18 mouse cellular contexts compared by ENCODE assay signal in the genomic region with DNA sequence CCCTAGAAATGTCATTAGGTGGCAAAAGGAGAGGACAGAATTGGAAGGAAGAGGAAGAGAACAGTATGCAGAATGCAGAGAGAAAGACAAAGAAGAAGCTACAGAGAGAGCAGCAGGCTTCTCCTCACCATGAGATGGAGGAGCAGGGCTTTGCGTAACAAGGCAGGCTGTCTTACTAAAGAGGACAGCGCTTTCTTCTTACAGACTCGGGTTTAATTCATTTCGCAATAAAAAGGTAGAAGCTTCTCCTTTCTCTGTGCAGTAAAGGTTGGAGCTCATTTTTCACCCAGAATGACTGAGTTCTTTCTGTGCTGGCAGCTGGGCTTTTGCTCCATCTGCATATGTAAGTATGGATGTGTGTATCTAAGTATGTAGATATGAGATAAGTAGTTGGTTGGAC. TPM values are rescaled to one million over a fixed set of nuclear protein-coding genes. Genes with fewer than 3 reads are reported as not detected.
A peak's percentile ranks its signal among the peaks of the same experiment; 100 is the strongest.
DNase-seq lines count a peak whose midpoint lies in the region; ATAC-seq lines count a peak whose summit lies in the region.
"Had no signal": no experiment of that assay in that cellular context is flagged by ENCODE, and none has a peak within 500 bp of the region (broad histone marks: within the 10 kb centered on the region; RNA-seq: fewer than 3 reads in every experiment).

No protein-coding gene starts in this region.

- ATAC-seq in common myeloid progenitor, adult 5-6 weeks (replicated peaks; ENCODE audit: low read depth, poor library complexity, severe bottlenecking): 0 out of 2 replicates have a peak, but pooled peaks have one; percentile 15
- peak; percentile 56 for ATAC-seq in megakaryocyte, adult 5-6 weeks (ENCODE audit: poor library complexity, severe bottlenecking)
- no peak for ATAC-seq in frontal cortex, adult (ENCODE audit: low TSS enrichment)
- ATAC-seq: activated CD4-positive, CD25-positive, alpha-beta regulatory T cell, adult 4 months; forebrain, embryonic 14.5 days; forebrain, postnatal 0 days had no signal

- peak; percentile 10 for DNase-seq in lung, postnatal 36 days
- no peak for DNase-seq in lung, postnatal 14 days
- no peak for DNase-seq in left cerebral cortex, adult 9 months (ENCODE audit: low spot score in 2 of 2)
- no peak for DNase-seq in yolk sac, embryonic 10.5 days (ENCODE audit: low spot score)
- DNase-seq: adrenal gland, postnatal 10 days; adrenal gland, postnatal 36 days; cerebellum, adult 11 months; cerebellum, adult 2 months; cerebellum, adult 9-11 months; cerebellum, postnatal 25 days; forebrain, postnatal 0 days; gastrocnemius, postnatal 25 days had no signal

RNA-seq across cellular contexts. Expression of a gene that starts 25.7 kb away (rescaled TPM):
- 6.3 and 14.2 TPM in 2 replicates for total RNA-seq in common myeloid progenitor, adult 5-6 weeks (2017)
- total RNA-seq in megakaryocyte, adult 5-6 weeks (2015): 19.3 and 19.7 TPM in 2 replicates
- total RNA-seq in megakaryocyte, adult 5-6 weeks (2017): 23.8 and 27.7 TPM in 2 replicates

RNA-seq across cellular contexts. Expression of a gene that starts 25.8 kb away (rescaled TPM):
- 8.2 and 9.1 TPM in 2 replicates for total RNA-seq in common myeloid progenitor, adult 5-6 weeks (2017)
- 13.5 and 16.4 TPM in 2 replicates for total RNA-seq in megakaryocyte, adult 5-6 weeks (2015)
- 15.7 and 30.6 TPM in 2 replicates for total RNA-seq in megakaryocyte, adult 5-6 weeks (2017)

RNA-seq across cellular contexts. Expression of a gene that starts 38.5 kb away (rescaled TPM):
- total RNA-seq in common myeloid progenitor, adult 5-6 weeks (2017): 23.1 and 43.3 TPM in 2 replicates
- total RNA-seq in megakaryocyte, adult 5-6 weeks (2015): 29.5 and 36.3 TPM in 2 replicates
- 37.9 and 50.2 TPM in 2 replicates for total RNA-seq in megakaryocyte, adult 5-6 weeks (2017)
- total RNA-seq: gastrocnemius, adult 8-10 months had no signal

RNA-seq across cellular contexts. Expression of a gene that starts 43.8 kb away (rescaled TPM):
- 1.8 and 3.8 TPM in 2 replicates for total RNA-seq in common myeloid progenitor, adult 5-6 weeks (2017)
- total RNA-seq in megakaryocyte, adult 5-6 weeks (2015): 5.4 and 5.5 TPM in 2 replicates
- total RNA-seq in megakaryocyte, adult 5-6 weeks (2017): 2.2 and 4.7 TPM in 2 replicates

RNA-seq across cellular contexts. Expression of a gene that starts 52.7 kb away (rescaled TPM):
- 2.9 TPM in 2 replicates for total RNA-seq in common myeloid progenitor, adult 5-6 weeks (2017)
- total RNA-seq in megakaryocyte, adult 5-6 weeks (2015): 0.07 TPM in 1 of 2 replicates, not detected in the other
- total RNA-seq in megakaryocyte, adult 5-6 weeks (2017): not detected in 2 replicates
